Mouse (Mus musculus) MEL (cell line): ENCODE measurements around the gene Fam32a. TPM values are rescaled to one million over a fixed set of nuclear protein-coding genes. Genes with fewer than 3 reads are reported as not detected.

Experiments
- DNase-seq: peaks from one replicate; pipeline ENCODE4 v3.0.0; 2011; ENCODE audit warnings: low read depth, low spot score
- H3K27ac ChIP-seq: 2 replicates; pipeline ENCODE4 v1.5.1; 2012; ENCODE audit warnings: low read depth, mild to moderate bottlenecking, control low read depth, low read length, moderate library complexity; ENCODE audit not compliant: control insufficient read depth
- H3K27me3 ChIP-seq, 2 experiments: fragments of 150-350 bp in 1 of 2; sonication (generic) in 1 of 2; 2 replicates each; pipeline ENCODE4 v1.6.1; 2012; ENCODE audit warnings: low read length in 2 of 2, mild to moderate bottlenecking in 2 of 2, improper control_type of control experiment in 1 of 2, moderate library complexity in 1 of 2; ENCODE audit not compliant: insufficient read depth in 2 of 2, control insufficient read depth in 1 of 2
- H3K36me3 ChIP-seq, 2 experiments: 2 replicates each; pipeline ENCODE4 v1.6.1; 2012 to 2014; ENCODE audit warnings: low read length in 2 of 2, improper control_type of control experiment in 1 of 2, inconsistent platforms in 1 of 2, mild to moderate bottlenecking in 1 of 2; ENCODE audit not compliant: insufficient read depth in 2 of 2, control insufficient read depth in 1 of 2
- H3K4me1 ChIP-seq, 2 experiments: fragments of 150-350 bp in 1 of 2; sonication (generic) in 1 of 2; 2 replicates each; pipeline ENCODE4 v1.6.1; 2012; ENCODE audit warnings: low read length in 2 of 2, improper control_type of control experiment in 1 of 2, mild to moderate bottlenecking in 1 of 2; ENCODE audit not compliant: insufficient read depth in 2 of 2, control insufficient read depth in 1 of 2
- H3K4me3 ChIP-seq, 2 experiments: fragments of 150-350 bp in 1 of 2; sonication (generic) in 1 of 2; 2 replicates each; pipeline ENCODE4 v1.5.1; 2012; ENCODE audit warnings: low read depth in 2 of 2, low read length in 2 of 2, mild to moderate bottlenecking in 2 of 2, moderate library complexity in 2 of 2, control low read depth in 1 of 2, improper control_type of control experiment in 1 of 2; ENCODE audit not compliant: control insufficient read depth in 1 of 2, insufficient read depth in 1 of 2
- H3K79me2 ChIP-seq: 2 replicates; pipeline ENCODE4 v1.6.1; 2012; ENCODE audit warnings: mild to moderate bottlenecking, low read length, moderate library complexity; ENCODE audit not compliant: control insufficient read depth, poor library complexity, insufficient read depth
- H3K9ac ChIP-seq: 2 replicates; pipeline ENCODE4 v1.6.1; 2012; ENCODE audit warnings: low read depth, mild to moderate bottlenecking, control low read depth, low read length, moderate library complexity; ENCODE audit not compliant: control insufficient read depth, poor library complexity, severe bottlenecking
- H3K9me3 ChIP-seq: fragments of 150-350 bp; sonication (generic); replicated peaks from 2 replicates; pipeline ENCODE4 v1.6.1; 2012; ENCODE audit warnings: mild to moderate bottlenecking, low read length, improper control_type of control experiment, moderate library complexity; ENCODE audit not compliant: insufficient read depth
- CTCF ChIP-seq, 3 experiments: IDR thresholded peaks in 2 of 3; conservative IDR thresholded peaks in 1 of 3; 2 replicates each; pipeline ENCODE4 v1.5.1; 2011 to 2012; ENCODE audit warnings: low read length in 3 of 3, low read depth in 2 of 3, mild to moderate bottlenecking in 2 of 3, improper control_type of control experiment in 1 of 3, inconsistent platforms in 1 of 3, mixed read lengths in 1 of 3, moderate library complexity in 1 of 3; ENCODE audit not compliant: control insufficient read depth in 1 of 3, insufficient read depth in 1 of 3, poor library complexity in 1 of 3, severe bottlenecking in 1 of 3
- polyA plus RNA-seq, 2 experiments: library from polyadenylated mRNA; stranded (reverse) in 1 of 2; unstranded in 1 of 2; fragments of >175 nt in 1 of 2; fragments of >200 nt in 1 of 2; gene quantifications; 2 replicates each; pipeline versions ENCODE4 v1.2.1 to v1.2.4; 2012; ENCODE audit warnings: low replicate concordance in 2 of 2, low read depth in 1 of 2; ENCODE audit not compliant: insufficient read length in 2 of 2, insufficient read depth in 1 of 2, missing spikeins in 1 of 2
- total RNA-seq: library from RNA; depleted of rRNA; stranded (reverse); fragments of 300-350 nt; gene quantifications from 2 replicates; pipeline ENCODE4 v1.2.3, GENCODE M21; 2012; rRNA removed

Gene Fam32a
- total and polyA plus RNA-seq, 3 experiments, result 45.5 to 45.9 TPM; not detected in 1

GRCm38 (mm10) chr8:72273807-72274206, 54.3 kb downstream of the Fam32a start:
- peaks cover 6 to 34% of the 10 kb centered on the region in 2 experiments; a peak in 3 of 4 replicates for H3K4me1 ChIP-seq
- H3K79me2 ChIP-seq, result no peaks in the 10 kb centered on the region
- peaks cover 0 to 21% of the 10 kb centered on the region in 2 experiments; a peak in 2 of 4 replicates for H3K36me3 ChIP-seq
- DNase-seq, result no peak
- no peaks in the 10 kb centered on the region for H3K9me3 ChIP-seq
- no peak for TF ChIP-seq CTCF (IDR thresholded peaks at IDR 0.05 in 2 of 3, conservative IDR thresholded peaks at IDR 0.05 in 1 of 3; ENCODE audit: control insufficient read depth in 1 of 3, insufficient read depth in 1 of 3, low read depth in 2 of 3, low read length in 3 of 3, poor library complexity in 1 of 3, severe bottlenecking in 1 of 3)
- H3K9ac ChIP-seq, result no peak overlapping the region
- no peak overlapping the region for H3K27ac ChIP-seq
- no peaks in the 10 kb centered on the region for H3K27me3 ChIP-seq
- H3K4me3 ChIP-seq, result no peak overlapping the region

Other genes starting within 250 kb of the Fam32a start
- 0.08 TPM in 1 of 2 replicates, not detected in the other for gene Cyp4f18, start 210.1 kb upstream of the Fam32a start, total RNA-seq
- gene Cyp4f18, start 210.1 kb upstream of the Fam32a start, polyA plus RNA-seq, result not detected
- 0.04 TPM in 1 of 2 replicates, not detected in the other for gene Olfr372, start 178.5 kb upstream of the Fam32a start, total RNA-seq
- gene Olfr372, start 178.5 kb upstream of the Fam32a start, polyA plus RNA-seq, result under 1 TPM in 1 of 2 experiments, not detected in 1; 0.01 TPM
- 0.04 TPM in 1 of 2 replicates, not detected in the other for gene Olfr373, start 136.6 kb upstream of the Fam32a start, total RNA-seq
- gene Olfr373, start 136.6 kb upstream of the Fam32a start, polyA plus RNA-seq, result 1 to 10 TPM in 1 of 2 experiments, not detected in 1; 1.0 TPM
- gene Olfr374, start 112.7 kb upstream of the Fam32a start, total RNA-seq, result 0.08 TPM in 1 of 2 replicates, not detected in the other
- under 1 TPM in 1 of 2 experiments, not detected in 1; 0.06 TPM for gene Olfr374, start 112.7 kb upstream of the Fam32a start, polyA plus RNA-seq
- 0.12 TPM in 1 of 2 replicates, not detected in the other for gene Tpm4, start 84.8 kb upstream of the Fam32a start, total RNA-seq
- under 1 TPM in 1 of 2 experiments, not detected in 1; 0.36 TPM for gene Tpm4, start 84.8 kb upstream of the Fam32a start, polyA plus RNA-seq
- gene Rab8a, start 58.5 kb upstream of the Fam32a start, total RNA-seq, result 95.2 and 97.4 TPM in 2 replicates
- 100 to 1,000 TPM in 1 of 2 experiments, not detected in 1; 139 TPM for gene Rab8a, start 58.5 kb upstream of the Fam32a start, polyA plus RNA-seq
- 0.04 TPM in 1 of 2 replicates, not detected in the other for gene Hsh2d, start 30.1 kb upstream of the Fam32a start, total RNA-seq
- under 1 TPM in 1 of 2 experiments, not detected in 1; 0.13 TPM for gene Hsh2d, start 30.1 kb upstream of the Fam32a start, polyA plus RNA-seq
- not detected in 2 replicates for gene Cib3, start 6.9 kb upstream of the Fam32a start, total RNA-seq
- gene Cib3, start 6.9 kb upstream of the Fam32a start, polyA plus RNA-seq, result not detected
- gene Gm11034, start 6.1 kb upstream of the Fam32a start, total RNA-seq, result not detected in 2 replicates
- not detected for gene Gm11034, start 6.1 kb upstream of the Fam32a start, polyA plus RNA-seq
- gene Ap1m1, start 20.3 kb downstream of the Fam32a start, total RNA-seq, result 45.7 and 47.4 TPM in 2 replicates
- 100 to 1,000 TPM in 1 of 2 experiments, not detected in 1; 117 TPM for gene Ap1m1, start 20.3 kb downstream of the Fam32a start, polyA plus RNA-seq
- gene Gm10282, start 85.5 kb downstream of the Fam32a start, total RNA-seq, result 11.4 and 11.7 TPM in 2 replicates
- 100 to 1,000 TPM in 1 of 2 experiments, not detected in 1; 133 TPM for gene Gm10282, start 85.5 kb downstream of the Fam32a start, polyA plus RNA-seq
- gene Klf2, start 99.3 kb downstream of the Fam32a start, total RNA-seq, result not detected in 2 replicates
- gene Klf2, start 99.3 kb downstream of the Fam32a start, polyA plus RNA-seq, result not detected
- gene Eps15l1, start 201.7 kb downstream of the Fam32a start, total RNA-seq, result 18.6 and 19.1 TPM in 2 replicates
- 10 to 100 TPM in 1 of 2 experiments, not detected in 1; 40.8 TPM for gene Eps15l1, start 201.7 kb downstream of the Fam32a start, polyA plus RNA-seq
- 3.9 and 4.0 TPM in 2 replicates for gene Calr3, start 224.1 kb downstream of the Fam32a start, total RNA-seq
- gene Calr3, start 224.1 kb downstream of the Fam32a start, polyA plus RNA-seq, result 1 to 10 TPM in 1 of 2 experiments, not detected in 1; 2.7 TPM
- 8.4 and 9.2 TPM in 2 replicates for gene 1700030K09Rik, start 224.2 kb downstream of the Fam32a start, total RNA-seq
- gene 1700030K09Rik, start 224.2 kb downstream of the Fam32a start, polyA plus RNA-seq, result 10 to 100 TPM in 1 of 2 experiments, not detected in 1; 10.3 TPM